In the genomic region with DNA sequence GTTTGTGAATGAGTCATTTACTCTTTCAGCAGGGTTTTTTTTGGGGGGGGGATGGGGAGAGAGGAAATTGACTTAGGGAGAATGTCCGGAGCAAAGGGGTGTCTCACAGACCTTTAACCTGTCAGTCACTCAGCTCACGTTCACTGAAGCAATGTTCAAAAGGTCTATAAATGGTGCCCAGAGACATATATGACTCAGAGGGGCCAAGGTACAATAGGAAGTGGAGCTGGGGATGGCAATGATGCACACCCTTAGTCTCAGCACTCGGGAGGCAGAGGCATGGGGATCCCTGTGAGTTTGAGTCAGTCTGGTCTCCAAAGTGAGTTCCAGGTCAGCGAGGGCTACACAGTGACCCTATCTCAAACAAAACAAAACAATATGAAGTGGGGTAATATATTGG, we compare ENCODE assay signal across 16 mouse cellular contexts.
"Had no signal": no experiment of that assay in that cellular context is flagged by ENCODE, and none has a peak within 500 bp of the region (broad histone marks: within the 10 kb centered on the region; RNA-seq: fewer than 3 reads in every experiment).

No protein-coding gene starts in this region.

- H3K9me3 ChIP-seq: kidney, embryonic 15.5 days; limb, embryonic 12.5 days; liver, embryonic 15.5 days; lung, embryonic 15.5 days; megakaryocyte, embryonic 14.5 days; midbrain, embryonic 15.5 days; neural tube, embryonic 13.5 days; stomach, embryonic 15.5 days had no signal

- H3K9ac ChIP-seq: kidney, embryonic 15.5 days; limb, embryonic 12.5 days; liver, embryonic 15.5 days; lung, embryonic 15.5 days; midbrain, embryonic 15.5 days; neural tube, embryonic 13.5 days; stomach, embryonic 15.5 days had no signal

- H3K4me3 ChIP-seq: kidney, embryonic 15.5 days; limb, embryonic 12.5 days; liver, embryonic 15.5 days; lung, embryonic 15.5 days; megakaryocyte, embryonic 14.5 days; midbrain, embryonic 15.5 days; neural tube, embryonic 13.5 days; stomach, embryonic 15.5 days had no signal

- H3K4me2 ChIP-seq: kidney, embryonic 15.5 days; limb, embryonic 12.5 days; liver, embryonic 15.5 days; lung, embryonic 15.5 days; midbrain, embryonic 11.5 days; midbrain, embryonic 15.5 days; neural tube, embryonic 13.5 days; stomach, embryonic 15.5 days had no signal

- H3K4me1 ChIP-seq: kidney, embryonic 15.5 days; limb, embryonic 12.5 days; lung, embryonic 15.5 days; stomach, embryonic 15.5 days had no signal

- DNase-seq: layer of hippocampus, adult 9-11 months; layer of hippocampus, postnatal 36 days; lung, postnatal 14 days; retina, postnatal 1 day; right cerebral cortex, postnatal 4 days; thymus, postnatal 36 days had no signal

- H3K36me3 ChIP-seq: kidney, embryonic 15.5 days; limb, embryonic 12.5 days; liver, embryonic 15.5 days; lung, embryonic 15.5 days; midbrain, embryonic 15.5 days; neural tube, embryonic 13.5 days; stomach, embryonic 15.5 days had no signal

- H3K27ac ChIP-seq: kidney, embryonic 15.5 days; limb, embryonic 12.5 days; liver, embryonic 15.5 days; lung, embryonic 15.5 days; macrophage; midbrain, embryonic 15.5 days; neural tube, embryonic 13.5 days; stomach, embryonic 15.5 days had no signal

- ATAC-seq: midbrain, embryonic 15.5 days had no signal

- H3K27me3 ChIP-seq: kidney, embryonic 15.5 days; limb, embryonic 12.5 days; lung, embryonic 15.5 days; midbrain, embryonic 15.5 days; neural tube, embryonic 13.5 days; stomach, embryonic 15.5 days had no signal
